In the genomic region with DNA sequence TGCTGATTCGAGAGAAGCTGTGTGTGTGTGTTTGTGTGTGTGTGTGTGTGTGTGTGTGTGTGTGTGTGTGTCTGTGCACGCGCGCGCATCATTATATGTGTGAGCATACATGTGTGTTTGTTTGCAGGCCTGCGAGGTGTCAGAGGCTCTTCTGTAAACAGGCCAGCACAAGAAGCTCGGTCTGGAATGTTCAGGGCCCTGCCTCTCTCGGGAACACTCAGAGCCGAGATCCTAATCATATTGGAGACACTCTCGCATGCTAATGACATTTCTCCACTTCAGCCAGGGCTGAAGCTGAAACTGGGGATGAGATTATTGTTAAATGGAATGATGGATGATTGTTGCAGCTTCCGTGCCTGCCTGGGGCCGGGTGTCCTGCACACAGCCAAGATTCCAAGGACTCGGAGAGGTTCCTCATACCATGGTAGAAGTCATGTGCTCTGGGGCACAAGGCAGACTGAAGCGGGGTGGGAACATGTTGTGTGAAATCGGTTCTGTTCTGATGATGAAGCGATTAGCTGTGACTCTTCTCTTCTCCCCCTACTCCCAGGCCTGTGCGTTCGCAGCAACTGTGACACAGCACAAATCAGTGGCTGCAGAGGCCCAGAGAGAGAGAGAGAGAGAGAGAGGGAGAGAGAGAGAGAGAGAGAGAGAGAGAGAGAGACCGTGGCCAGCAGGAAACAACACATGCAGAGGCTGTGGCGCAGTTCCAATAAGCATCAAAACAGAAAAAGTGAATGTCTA, we compare ENCODE assay signal across 9 mouse cellular contexts.
A peak's percentile ranks its signal among the peaks of the same experiment; 100 is the strongest.
DNase-seq lines count a peak whose midpoint lies in the region; ATAC-seq lines count a peak whose summit lies in the region.
"Had no signal": no experiment of that assay in that cellular context is flagged by ENCODE, and none has a peak within 500 bp of the region (broad histone marks: within the 10 kb centered on the region; RNA-seq: fewer than 3 reads in every experiment).

No protein-coding gene starts in this region.

- no peaks in the 10 kb centered on the region for H3K27me3 ChIP-seq in limb, embryonic 11.5 days (ENCODE audit: control insufficient read depth, insufficient read depth, low read length)
- no peaks in the 10 kb centered on the region for H3K27me3 ChIP-seq in limb, embryonic 10.5 days (ENCODE audit: low read depth, poor library complexity, severe bottlenecking)
- no peaks in the 10 kb centered on the region for H3K27me3 ChIP-seq in hindbrain, embryonic 13.5 days
- no peaks in the 10 kb centered on the region for H3K27me3 ChIP-seq in neural tube, embryonic 13.5 days

- 0 out of 2 replicates have a peak, but pooled peaks have one; percentile 21 for ATAC-seq in limb, embryonic 11.5 days (ENCODE audit: insufficient number of reproducible peaks, low FRiP score, low TSS enrichment, low read depth)
- ATAC-seq in hindbrain, embryonic 13.5 days (ENCODE audit: low FRiP score) = peak; percentile 77
- ATAC-seq in neural tube, embryonic 13.5 days (ENCODE audit: low read depth) = peak; percentile 64

- H3K9ac ChIP-seq in limb, embryonic 11.5 days (ENCODE audit: low read length) = no peak overlapping the region
- no peak overlapping the region for H3K9ac ChIP-seq in hindbrain, embryonic 13.5 days
- H3K9ac ChIP-seq in neural tube, embryonic 13.5 days = no peak overlapping the region

- DNase-seq in adrenal gland, adult (ENCODE audit: inconsistent age in 2 of 2, low spot score in 1 of 2) = peak; percentile 58 to 78
- no peak for DNase-seq in adrenal gland, adult 8-10 months
- DNase-seq in limb, embryonic 11.5 days (ENCODE audit: low spot score) = no peak
- DNase-seq in limb, embryonic 10.5 days (ENCODE audit: low spot score) = no peak
- DNase-seq in left cerebral cortex, adult 8-10 months (ENCODE audit: low spot score in 2 of 2) = no peak
- DNase-seq in thymus, postnatal 25 days = no peak

- H3K4me3 ChIP-seq in limb, embryonic 11.5 days (ENCODE audit: low read depth, low read length) = no peak overlapping the region
- no peak overlapping the region for H3K4me3 ChIP-seq in limb, embryonic 10.5 days
- H3K4me3 ChIP-seq in hindbrain, embryonic 13.5 days = no peak overlapping the region
- no peak overlapping the region for H3K4me3 ChIP-seq in neural tube, embryonic 13.5 days

- H3K27ac ChIP-seq in limb, embryonic 11.5 days (replicated peaks; ENCODE audit: low read depth, low read length) = no peak overlapping the region
- H3K27ac ChIP-seq in limb, embryonic 10.5 days = no peak overlapping the region
- H3K27ac ChIP-seq in hindbrain, embryonic 13.5 days = peak overlapping the region; percentile 83
- peak overlapping the region; percentile 30 for H3K27ac ChIP-seq in neural tube, embryonic 13.5 days (replicated peaks)
- H3K27ac ChIP-seq: macrophage had no signal

- no peaks in the 10 kb centered on the region for H3K4me1 ChIP-seq in limb, embryonic 11.5 days (ENCODE audit: control insufficient read depth, insufficient read depth, low read length)
- H3K4me1 ChIP-seq in limb, embryonic 10.5 days = no peaks in the 10 kb centered on the region
- H3K4me1 ChIP-seq in hindbrain, embryonic 13.5 days (replicated peaks) = peaks cover 14% of the 10 kb centered on the region
- H3K4me1 ChIP-seq in neural tube, embryonic 13.5 days (replicated peaks) = peaks cover 15% of the 10 kb centered on the region

- 80% methylated on average over 20 of the region's 20 CpGs for WGBS in limb, embryonic 11.5 days
- 82% methylated on average over 20 of the region's 20 CpGs for WGBS in limb, embryonic 10.5 days
- 53% methylated on average over 20 of the region's 20 CpGs for WGBS in hindbrain, embryonic 13.5 days
- WGBS in neural tube, embryonic 13.5 days = 56% methylated on average over 20 of the region's 20 CpGs

- H3K36me3 ChIP-seq in limb, embryonic 11.5 days (ENCODE audit: control insufficient read depth, insufficient read depth, low read length) = no peaks in the 10 kb centered on the region
- no peaks in the 10 kb centered on the region for H3K36me3 ChIP-seq in limb, embryonic 10.5 days
- no peaks in the 10 kb centered on the region for H3K36me3 ChIP-seq in hindbrain, embryonic 13.5 days
- H3K36me3 ChIP-seq in neural tube, embryonic 13.5 days = no peaks in the 10 kb centered on the region

- H3K9me3 ChIP-seq in limb, embryonic 11.5 days (ENCODE audit: control insufficient read depth, low read length) = no peaks in the 10 kb centered on the region
- H3K9me3 ChIP-seq in limb, embryonic 10.5 days (replicated peaks) = no peaks in the 10 kb centered on the region
- H3K9me3 ChIP-seq in hindbrain, embryonic 13.5 days = no peaks in the 10 kb centered on the region
- no peaks in the 10 kb centered on the region for H3K9me3 ChIP-seq in neural tube, embryonic 13.5 days

- H3K4me2 ChIP-seq in limb, embryonic 11.5 days (ENCODE audit: low read depth, severe bottlenecking) = no peak overlapping the region
- H3K4me2 ChIP-seq in hindbrain, embryonic 13.5 days = no peak overlapping the region
- no peak overlapping the region for H3K4me2 ChIP-seq in neural tube, embryonic 13.5 days

Comparison
In these comparisons a context has a peak if more than half of its experiments do, and no peak if none do; other contexts are left out.
1. DNase-seq: peak in adrenal gland, adult (2 of 2); none in adrenal gland, adult 8-10 months (single experiment), limb, embryonic 11.5 days (single experiment), limb, embryonic 10.5 days (single experiment), left cerebral cortex, adult 8-10 months (0 of 2) and thymus, postnatal 25 days (single experiment).
2. ATAC-seq: peak in every context shown above with its lines; median percentile 77 in hindbrain, embryonic 13.5 days; 64 in neural tube, embryonic 13.5 days; 21 in limb, embryonic 11.5 days.
3. H3K27ac ChIP-seq: peak in hindbrain, embryonic 13.5 days (single experiment) and neural tube, embryonic 13.5 days (single experiment); none in limb, embryonic 11.5 days (single experiment) and limb, embryonic 10.5 days (single experiment).